Mouse (Mus musculus) G1E (cell line): ENCODE data around the gene Dnajc1.

Experiments used
- CTCF ChIP-seq: IDR thresholded peaks from 2 replicates; pipeline ENCODE4 v1.5.1; 2012; ENCODE audit warnings: low read depth, low read length, inconsistent platforms, mixed read lengths
- GATA1 ChIP-seq: IDR thresholded peaks from 2 replicates; pipeline ENCODE4 v1.6.1; 2012; ENCODE audit warnings: borderline replicate concordance, low read length, inconsistent platforms, mixed read lengths
- POLR2AphosphoS5 ChIP-seq: IDR thresholded peaks from 2 replicates; pipeline ENCODE4 v1.6.1; 2012; ENCODE audit warnings: low read depth, low read length, inconsistent platforms; ENCODE audit not compliant: insufficient replicate concordance

DNA sequence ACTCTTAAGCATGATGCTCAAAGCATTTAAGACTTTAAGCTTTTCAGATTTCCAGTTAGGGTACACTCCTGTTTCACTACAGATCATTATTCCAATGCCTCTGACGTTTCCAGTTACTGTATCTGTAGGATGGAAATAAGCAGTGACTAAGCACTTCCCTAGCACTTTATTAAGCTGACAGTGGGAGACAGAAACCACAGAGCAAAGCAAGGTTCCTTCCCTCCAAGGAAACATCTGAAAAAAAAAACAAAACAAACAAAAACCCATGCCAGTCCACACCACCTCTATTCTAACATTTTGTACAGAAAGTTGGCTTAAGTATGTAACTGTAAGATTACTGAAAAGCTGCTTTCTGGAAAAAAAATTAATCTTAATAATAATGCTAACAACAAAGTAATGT is 130.3 kb downstream of the Dnajc1 start:
- TF ChIP-seq CTCF (no peak), GATA1 (no peak), POLR2AphosphoS5 (no peak)
